Mouse (Mus musculus) bone marrow macrophage, adult 2 months (primary cell): ENCODE data around the gene Adra1d.

Experiments used
- CTCF ChIP-seq: IDR thresholded peaks from 2 replicates; pipeline ENCODE4 v1.5.1; 2012; ENCODE audit warnings: low read depth, mild to moderate bottlenecking, low read length, moderate library complexity
- POLR2A ChIP-seq: IDR thresholded peaks from 2 replicates; pipeline ENCODE4 v1.6.1; 2012; ENCODE audit warnings: mild to moderate bottlenecking, low read depth, low read length, borderline replicate concordance

GRCm38 (mm10) chr2:131539780-131540179, 22.3 kb downstream of the Adra1d start:
- no peak for TF ChIP-seq POLR2A
- TF ChIP-seq CTCF = no peak
